Mouse (Mus musculus): ENCODE results near the gene Atp6ap1l.

The Atp6ap1l gene

DNA sequence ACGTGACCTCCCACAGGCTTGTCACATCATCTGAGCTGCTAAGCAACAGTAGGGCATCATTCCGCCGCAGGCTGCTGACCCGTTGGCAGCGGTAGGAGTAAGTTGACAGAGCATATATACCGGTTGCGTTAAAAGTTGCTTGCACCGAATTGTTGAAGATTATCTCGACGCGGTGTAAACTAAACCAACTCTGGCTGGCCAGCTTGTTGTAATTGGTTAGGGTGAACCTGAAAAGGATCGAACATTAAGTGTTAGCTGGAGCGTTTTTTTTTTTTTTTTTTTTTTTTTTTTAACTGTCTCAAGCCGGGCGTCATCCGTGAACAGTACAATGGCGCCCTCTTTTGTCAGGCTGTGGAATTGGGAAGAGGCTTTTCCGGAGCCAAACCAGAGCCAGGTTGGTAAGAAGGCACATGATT, 18.6 kb downstream of the Atp6ap1l start:
- peak; percentile 20 for DNase-seq (ENCODE audit: extremely low read depth, low read depth)

DNA sequence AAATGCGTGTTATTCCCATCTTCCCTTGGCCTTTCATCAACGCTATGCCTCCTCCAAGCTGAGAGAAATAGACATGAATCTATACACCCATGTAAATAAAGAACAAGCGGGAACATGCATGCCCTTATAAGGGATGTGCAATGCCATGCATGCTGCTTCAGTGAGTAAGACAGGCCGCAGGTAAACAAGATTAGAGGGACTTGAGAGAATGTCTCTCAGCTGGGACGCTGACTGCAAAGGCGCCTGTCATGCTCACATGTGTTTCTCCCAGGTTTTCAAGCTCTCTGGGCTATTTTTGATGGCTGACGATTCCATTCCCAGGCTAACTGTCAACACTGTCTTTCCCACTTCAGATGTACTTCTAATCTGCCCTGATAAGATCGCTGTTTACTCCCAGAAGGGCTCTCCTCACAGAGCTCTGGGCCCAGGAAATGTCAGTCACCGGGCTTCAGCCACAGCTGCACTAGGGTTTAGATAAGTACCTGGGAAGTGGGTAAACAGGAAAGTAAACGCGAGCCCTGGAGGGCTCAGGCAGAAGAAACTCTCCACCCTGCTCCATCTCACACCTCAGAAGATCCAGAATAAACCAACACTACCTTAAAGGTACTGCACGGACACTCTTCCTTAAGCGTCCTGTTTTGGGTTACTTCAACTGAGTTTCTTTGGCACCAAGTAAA, 19.2 kb downstream of the Atp6ap1l start:
- DNase-seq (ENCODE audit: extremely low read depth, low read depth), result no peak

DNA sequence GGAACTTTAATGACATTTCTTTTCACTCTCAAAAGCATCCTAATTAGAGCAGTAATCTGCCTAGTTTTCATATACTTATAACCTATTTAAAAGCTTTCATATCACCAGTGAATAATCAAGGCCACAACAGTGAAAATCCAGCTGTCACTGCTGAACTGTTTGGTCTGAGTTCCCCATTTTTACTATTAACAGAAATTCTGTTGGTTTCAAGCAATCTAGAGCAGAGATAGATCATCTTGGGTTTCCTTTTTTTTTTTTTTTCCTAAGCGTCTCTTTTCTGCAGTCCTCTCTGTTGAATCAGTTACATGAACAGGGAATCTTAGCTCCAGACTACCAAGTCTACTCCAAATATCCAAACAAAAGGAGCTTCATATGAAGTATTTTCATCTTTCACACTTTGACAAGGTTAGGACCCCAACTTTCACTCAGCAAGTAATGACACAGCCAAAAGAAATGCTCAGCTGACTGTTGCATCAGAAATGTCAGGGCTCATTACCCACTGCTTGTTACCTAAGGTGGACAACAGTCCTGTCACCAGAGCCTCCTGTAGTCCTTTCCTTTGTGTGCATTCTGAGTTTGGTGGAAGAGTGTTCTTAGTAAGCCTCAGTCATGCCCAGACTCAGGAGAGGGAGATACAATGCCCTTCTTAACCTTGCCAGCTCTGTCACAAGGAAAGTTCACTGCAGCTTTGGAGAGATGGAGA, 23.3 kb downstream of the Atp6ap1l start:
- no peak for DNase-seq (ENCODE audit: extremely low read depth, low read depth)

DNA sequence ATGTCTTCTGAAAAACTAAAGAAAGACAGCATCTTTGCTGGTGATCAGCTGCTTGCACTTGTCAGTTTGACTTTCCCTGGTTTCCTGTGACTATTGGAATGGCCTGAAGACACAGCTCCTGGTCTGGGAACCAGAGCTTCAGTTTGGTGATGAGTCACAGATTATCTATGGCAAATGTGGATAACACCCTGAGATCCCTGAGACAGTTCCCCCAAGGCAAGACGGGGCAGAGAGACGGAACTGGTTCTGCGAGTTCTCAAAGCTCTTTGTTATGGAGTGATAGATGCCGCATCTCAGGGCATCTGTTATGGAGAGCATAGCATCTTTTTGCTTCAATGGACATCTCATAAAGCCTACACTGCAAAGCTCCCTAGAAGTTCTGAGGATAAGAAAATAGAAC, 33.6 kb downstream of the Atp6ap1l start:
- no peak for DNase-seq (ENCODE audit: extremely low read depth, low read depth)

DNA sequence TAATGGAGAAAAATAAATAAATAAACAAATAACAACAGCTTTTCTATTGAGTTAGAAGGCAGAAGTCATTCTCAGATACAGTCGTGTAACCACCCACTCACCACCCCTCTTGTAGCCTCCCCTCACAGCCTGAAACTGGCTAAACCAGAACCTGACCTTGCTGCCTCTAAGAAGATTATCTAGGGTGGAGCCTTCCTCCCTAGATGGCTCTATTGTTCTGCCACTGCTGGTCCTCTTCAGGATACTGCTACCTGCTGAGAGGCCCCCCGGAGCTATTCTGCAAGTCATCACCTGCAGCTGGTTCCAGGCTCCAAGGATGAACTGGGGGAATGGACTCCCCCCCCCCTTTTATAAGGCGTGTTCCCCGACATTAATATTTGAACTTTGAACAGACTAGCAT, 36.0 kb downstream of the Atp6ap1l start:
- no peak for DNase-seq (ENCODE audit: extremely low read depth, low read depth)

DNA sequence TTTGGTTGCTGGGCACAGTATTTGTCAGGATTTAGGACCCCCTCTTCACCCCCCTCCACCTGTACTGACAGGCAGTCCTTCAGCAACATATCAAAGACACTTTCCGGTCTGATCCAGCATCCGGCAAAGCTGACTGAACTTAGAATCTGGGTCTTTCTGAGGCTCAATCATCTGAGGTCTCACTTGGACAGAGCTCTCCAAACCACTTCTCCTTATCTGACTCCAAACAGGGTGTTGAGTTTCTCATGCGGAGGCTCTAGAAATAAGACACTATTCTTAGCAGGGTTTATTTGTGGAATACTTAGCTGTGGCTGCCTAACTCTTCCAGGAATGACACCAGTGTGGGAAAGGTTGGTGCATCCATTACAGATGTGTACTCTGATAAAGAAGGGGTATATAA, 43.0 kb downstream of the Atp6ap1l start:
- DNase-seq (ENCODE audit: extremely low read depth, low read depth), result no peak

DNA sequence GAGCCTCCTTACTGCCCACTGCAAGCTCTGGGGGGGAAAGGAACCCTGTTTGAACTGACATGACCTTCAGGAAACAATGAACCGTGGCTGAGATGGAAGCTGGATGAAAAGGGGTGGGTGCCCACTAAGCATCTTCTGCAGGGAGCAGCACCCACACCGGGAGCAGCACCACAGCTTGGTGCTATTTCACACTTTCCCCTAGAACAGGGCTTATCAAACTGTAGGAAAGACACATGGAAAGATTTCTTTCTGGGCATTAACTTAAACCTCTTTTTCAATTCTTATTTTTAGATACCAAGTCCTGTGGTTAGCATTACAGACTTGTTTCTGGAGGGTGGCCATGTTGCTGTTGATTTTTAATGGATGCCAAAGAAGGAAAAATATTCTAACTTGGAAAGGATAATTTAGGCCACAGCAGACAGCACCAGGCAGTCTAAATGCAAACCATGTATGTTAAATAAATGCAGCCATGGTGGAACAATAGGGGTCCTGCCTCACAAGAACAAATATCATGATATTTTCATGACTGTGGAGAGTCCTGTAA, 44.2 kb downstream of the Atp6ap1l start:
- no peak for DNase-seq (ENCODE audit: extremely low read depth, low read depth)

DNA sequence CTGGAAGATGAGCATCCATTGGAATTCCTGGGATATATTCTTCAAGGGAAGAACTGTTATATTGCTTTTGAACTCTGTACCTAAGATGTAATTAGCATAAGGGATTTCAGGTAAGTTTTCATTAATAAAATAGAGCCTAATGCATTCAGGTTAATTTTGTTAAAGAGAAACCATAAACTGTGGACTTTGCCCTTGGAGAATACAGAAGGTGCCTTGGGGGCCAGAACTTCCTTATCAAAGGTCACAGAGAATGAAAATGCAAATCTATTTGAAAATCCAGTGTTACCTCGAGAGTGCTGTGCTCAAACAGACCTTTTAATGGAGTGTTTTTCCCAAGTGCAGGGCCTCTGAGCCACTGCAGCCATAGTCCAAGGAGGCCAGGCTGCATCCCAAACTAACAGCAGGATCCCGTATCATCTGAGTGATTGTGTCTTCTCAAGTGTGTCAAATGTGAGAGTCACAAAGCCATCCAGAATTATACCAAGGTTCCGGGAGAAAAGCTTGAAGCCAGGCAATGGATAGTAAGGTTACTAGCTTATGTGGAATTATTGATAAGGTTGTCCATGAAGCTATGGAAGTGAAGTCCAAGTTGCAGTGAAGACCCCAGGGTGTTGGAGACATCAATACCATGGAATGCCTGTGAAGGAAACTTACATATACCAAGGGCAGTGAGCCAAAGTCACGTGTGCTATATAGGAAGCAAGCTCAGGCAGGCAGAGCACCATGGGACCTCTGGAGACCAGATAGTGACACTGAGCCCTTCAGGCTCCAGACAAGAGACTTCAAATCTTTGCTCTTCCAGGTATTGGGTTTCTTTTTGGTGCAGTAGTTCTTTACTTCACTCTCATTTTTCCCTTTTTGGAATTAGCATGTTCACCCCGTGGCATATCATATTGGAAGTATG, 52.2 kb downstream of the Atp6ap1l start:
- DNase-seq (ENCODE audit: extremely low read depth, low read depth), result no peak

DNA sequence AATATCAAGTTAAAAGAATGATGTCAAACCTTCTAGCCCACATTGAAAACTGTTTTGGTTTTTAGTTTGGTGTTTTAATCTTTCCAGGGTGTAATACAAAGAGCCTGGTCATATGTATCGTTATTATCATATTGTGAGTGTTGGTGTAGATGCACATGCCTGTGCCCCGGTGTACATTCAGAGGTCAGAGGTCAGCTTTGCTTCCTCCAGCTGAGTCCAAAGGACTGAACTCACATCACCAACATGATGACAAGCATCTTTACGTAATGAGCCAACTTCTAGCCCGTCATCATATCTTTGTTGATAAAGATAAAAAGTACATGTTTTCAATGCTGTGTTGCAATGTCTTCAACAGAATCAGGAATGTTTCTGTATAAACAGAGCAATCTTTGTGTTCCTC, 53.4 kb downstream of the Atp6ap1l start:
- DNase-seq (ENCODE audit: extremely low read depth, low read depth), result no peak

DNA sequence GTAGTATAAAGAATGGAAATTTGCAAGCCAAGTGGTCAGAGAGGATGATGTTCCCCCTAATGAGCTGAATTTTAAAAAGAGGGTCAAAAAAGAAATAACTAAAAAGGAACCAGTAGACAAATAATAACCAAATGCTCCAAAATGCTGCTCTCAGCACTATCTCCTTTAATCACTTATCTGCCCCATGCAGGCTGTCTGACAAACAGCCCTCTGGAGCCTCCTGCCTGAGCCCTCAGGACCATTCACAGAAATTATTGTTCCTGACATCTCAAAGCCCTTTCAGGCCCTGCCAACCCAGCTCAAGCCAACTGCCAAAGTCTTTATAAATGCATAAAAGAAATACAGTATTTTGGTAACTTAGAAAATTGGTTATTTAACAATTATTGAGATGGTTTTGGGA, 61.0 kb downstream of the Atp6ap1l start:
- peak; percentile 17 for DNase-seq (ENCODE audit: extremely low read depth, low read depth)

DNA sequence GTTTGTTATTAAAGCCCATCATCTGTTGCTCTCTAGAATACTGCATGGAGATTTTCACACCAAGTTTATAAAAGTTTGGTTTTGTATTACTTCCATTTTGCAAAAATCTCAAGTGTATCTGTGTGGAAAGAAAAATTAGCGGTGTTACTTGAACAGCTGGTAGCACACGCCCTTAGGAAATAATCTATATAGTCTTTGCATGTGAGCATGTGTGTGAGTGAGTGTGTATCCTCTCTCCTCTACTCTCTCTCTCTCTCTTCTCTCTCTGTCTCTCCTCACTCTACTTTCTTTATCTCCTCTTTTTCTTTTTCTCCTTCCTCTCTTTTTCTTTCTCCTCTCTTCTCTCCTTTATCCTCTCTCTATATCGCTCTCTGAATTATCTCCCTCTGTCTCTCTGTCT, 61.7 kb downstream of the Atp6ap1l start:
- no peak for DNase-seq (ENCODE audit: extremely low read depth, low read depth)

DNA sequence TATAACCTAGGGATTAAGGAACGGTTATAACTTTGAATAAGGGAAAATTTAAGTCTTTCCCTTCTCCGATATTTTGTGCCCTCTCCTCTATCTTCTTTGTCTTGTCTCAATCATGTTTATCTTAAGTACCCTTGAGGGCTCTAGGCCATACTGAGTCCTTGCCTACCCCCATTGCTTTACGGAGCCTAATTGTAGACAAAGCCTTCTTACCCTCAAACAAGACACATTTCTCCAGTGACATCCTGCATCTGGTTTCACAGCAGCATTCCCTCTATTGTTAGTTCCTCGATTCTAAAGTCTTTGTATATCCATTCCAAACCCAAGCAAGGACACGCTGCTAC, 64.0 kb downstream of the Atp6ap1l start:
- DNase-seq (ENCODE audit: extremely low read depth, low read depth), result no peak

DNA sequence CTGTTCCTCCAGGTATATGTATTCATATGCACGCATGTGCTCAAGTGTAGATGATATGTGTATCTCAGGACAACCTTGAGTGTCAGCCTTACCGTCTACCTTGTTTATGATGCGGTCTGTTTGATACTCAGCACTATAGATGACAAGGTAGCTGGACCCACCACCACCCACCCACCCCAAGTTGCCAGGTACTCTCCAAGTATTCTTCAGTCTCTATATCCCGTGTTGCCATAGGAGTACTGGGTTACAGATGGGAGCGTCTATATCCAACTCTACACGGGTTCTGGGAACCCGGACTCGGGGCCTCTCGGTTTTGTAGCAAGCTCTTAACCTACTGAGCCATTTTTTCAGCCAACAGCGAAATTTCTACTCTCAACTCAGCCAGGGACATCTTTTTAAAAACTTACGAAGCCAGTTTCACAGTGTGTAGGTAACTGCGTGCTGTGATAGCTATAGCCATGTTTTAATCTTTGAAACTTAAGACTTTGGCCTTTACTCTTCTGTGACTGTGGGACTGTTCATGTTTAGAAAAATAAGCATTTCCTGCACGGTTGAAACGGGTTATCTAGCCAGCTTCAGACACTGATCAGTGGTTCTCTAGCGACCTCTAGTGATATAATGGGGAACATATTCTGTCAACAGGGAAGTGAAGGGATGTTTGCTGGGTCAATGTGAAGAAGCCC, 64.5 kb downstream of the Atp6ap1l start:
- peak; percentile 55 for DNase-seq (ENCODE audit: extremely low read depth, low read depth)

DNA sequence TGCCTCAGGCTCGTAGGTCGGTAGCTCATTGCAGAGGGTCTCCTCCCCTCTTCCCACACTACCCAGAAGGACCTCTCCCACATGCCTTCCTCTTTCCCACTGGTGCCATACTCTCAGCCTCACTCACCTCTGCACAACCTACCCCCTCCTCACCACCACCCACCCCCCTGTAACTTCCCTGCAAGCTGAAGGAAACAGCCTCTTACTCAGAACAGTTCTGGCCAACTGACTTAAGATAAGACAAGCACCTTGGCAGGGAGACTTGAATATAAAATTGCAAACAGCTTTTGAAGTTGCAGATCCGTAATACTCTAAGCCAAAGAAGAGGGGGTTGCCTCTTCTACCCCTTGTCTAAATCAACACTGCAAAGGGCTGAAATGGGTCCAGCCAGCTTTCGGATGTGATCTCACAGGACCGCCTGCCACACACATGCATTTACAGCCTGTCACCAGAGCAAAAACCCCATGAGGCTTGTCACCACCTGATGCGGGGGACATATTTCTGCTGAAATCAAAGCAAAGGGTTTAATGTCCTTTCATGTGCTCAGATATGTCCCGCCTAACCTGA, 71.4 kb downstream of the Atp6ap1l start:
- no peak for DNase-seq (ENCODE audit: extremely low read depth, low read depth)

Measured in MEL-GATA-1-ER (cell line).